Mouse (Mus musculus): ENCODE measurements around the gene Thbs1. TPM values are rescaled to one million over a fixed set of nuclear protein-coding genes. Genes with fewer than 3 reads are reported as not detected.

The Thbs1 gene
- polyA plus RNA-seq (2012; rRNA removed) = 28.7 and 34.3 TPM in 2 replicates

- DNase-seq (ENCODE audit: low spot score) = peak; percentile 79
These were observed at the start of gene Thbs1 for GRCm38 (mm10) chr2:118111488-118112131. TSS of gene Thbs1 (plus strand) at chr2:118111876.

DNA sequence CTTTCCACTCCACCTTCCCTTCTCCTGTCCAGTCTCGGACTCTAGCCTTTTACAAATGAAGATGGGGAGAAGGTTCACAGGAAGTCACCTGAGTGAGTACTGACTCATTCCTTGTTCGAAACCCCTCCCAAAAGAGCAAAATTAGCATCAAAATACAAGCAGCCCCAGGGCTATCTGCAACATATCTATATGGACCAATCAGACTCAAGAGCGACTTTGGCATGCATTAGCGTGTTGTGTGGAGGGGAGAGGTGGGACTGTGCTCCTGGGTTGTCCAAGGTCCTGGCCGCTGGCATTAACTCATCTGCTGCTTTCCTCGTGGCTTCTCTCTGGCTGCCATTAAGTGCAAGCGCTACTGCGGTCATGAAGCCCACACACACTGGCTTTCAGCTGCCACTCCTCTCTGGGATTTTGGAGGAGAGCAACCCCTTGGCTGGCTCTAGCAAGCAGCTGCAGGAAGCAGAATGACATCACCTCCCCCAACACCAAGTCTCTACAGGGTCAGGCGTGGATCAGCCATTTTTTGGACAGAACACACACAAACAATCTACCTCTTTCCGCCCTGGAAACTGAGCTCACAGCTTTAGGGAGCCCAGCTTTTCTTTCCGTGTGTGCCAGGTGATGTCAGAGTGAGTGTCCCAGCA, 47.4 kb upstream of the Thbs1 start:
- DNase-seq (ENCODE audit: low spot score) = no peak

- no peak for DNase-seq (ENCODE audit: low spot score)
These were observed 45.5 kb upstream of the Thbs1 start for GRCm38 (mm10) chr2:118066065-118066770.

- no peak for DNase-seq (ENCODE audit: low spot score)
These were observed 41.7 kb upstream of the Thbs1 start for GRCm38 (mm10) chr2:118069975-118070374.

DNA sequence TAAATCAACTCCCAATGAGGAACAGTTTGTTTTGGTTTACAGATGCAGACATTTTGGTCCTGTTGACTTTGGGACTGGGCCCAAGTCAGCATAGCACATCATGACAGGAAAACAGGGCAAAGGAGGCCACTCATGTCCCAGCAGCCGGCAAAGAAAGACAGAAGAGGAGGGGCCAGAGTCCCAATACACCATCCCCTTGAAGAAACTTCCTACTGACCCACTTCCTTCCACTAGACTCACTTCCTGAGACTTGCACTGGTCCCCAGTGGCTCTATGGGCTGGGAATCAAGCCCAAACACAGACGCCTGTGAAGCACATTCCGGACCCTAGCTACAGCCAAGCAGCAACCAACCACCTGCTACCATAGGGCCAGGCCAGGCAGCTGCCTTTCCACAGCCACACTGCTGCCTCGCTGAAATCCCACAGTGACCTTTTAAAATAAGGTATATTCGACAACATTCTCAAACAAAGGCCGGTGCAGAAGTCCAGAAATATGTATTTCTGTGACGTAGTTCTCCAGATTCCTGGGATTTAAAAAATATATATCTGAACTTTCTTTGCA, 38.8 kb upstream of the Thbs1 start:
- DNase-seq (ENCODE audit: low spot score) = no peak

DNA sequence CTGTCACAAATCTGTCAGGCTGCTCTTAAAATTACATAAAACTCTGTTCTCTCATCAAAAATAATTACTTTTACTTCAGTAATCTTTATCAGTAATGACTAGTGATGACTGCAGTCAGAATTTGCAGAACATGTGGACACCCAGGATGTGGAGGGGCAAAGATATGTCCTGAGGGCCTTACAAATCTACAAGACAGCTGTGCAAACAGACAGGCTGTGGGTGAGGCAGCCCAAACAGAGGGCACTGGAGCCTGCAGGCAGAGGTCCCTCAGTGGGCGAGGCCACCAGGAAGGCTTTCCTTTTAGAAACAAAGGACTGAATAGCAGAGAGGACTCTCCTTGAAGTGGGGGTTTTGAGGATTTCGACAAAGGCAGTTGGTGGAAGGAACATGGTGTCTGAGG, 37.6 kb upstream of the Thbs1 start:
- no peak for DNase-seq (ENCODE audit: low spot score)

GRCm38 (mm10) chr2:118075165-118075564, 36.5 kb upstream of the Thbs1 start:
- no peak for DNase-seq (ENCODE audit: low spot score)

DNA sequence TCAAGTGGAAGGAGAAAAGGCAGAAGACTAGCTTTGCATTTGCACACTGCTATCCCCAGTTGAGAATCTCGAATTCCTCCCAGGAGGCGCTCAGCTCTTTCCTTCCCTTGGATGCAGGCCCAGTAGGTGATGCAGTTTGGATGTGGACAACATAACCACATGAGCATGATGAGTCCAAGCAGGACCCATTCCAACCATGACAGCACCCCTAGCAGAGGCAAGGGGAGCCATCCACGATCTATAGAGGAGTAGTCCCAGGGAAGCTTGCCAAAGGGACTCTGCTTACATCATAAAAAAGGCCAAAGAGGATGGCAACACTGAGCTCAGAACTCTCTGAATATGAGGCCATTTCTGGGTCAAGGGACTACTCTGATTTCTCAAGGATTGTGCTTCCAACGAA, 32.5 kb upstream of the Thbs1 start:
- DNase-seq (ENCODE audit: low spot score) = no peak

DNA sequence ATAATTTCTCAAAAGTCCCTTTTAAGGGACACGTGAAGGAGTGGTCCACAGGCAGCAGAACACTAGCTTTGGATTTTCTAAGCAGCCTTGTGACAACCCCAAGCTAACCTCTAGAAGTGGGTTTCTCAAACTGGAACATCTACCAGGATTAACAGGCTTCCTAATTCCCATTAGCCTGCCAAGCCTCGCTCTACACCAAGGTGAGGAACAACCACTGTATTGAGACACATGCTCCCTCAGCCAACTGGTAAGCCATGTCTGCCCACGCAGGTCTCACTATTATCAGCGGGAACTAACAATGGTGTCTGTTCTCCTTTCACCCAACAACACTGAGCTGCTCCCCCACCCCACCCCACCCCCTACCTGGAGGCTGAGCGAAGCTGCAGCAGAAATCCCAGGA, 30.1 kb upstream of the Thbs1 start:
- DNase-seq (ENCODE audit: low spot score) = no peak

DNA sequence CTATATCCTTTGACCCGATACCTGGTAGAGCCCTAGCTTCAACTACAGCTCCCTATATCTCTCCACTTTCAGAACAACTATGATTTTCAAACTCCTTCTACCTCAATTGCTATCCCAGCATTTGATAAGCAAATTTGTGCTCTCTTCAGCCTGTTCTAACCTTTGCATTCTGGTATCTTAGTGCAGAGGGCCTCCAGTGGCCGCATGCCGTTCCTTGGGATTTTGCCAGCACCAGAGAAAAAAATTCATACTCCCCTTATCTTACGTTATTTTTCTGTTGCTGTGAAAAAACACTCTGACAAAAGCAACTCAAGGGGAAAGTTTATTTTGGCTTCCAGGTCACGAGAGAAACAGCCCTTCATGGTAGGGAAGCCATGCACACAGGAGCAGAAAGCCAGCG, 28.0 kb upstream of the Thbs1 start:
- no peak for DNase-seq (ENCODE audit: low spot score)

DNA sequence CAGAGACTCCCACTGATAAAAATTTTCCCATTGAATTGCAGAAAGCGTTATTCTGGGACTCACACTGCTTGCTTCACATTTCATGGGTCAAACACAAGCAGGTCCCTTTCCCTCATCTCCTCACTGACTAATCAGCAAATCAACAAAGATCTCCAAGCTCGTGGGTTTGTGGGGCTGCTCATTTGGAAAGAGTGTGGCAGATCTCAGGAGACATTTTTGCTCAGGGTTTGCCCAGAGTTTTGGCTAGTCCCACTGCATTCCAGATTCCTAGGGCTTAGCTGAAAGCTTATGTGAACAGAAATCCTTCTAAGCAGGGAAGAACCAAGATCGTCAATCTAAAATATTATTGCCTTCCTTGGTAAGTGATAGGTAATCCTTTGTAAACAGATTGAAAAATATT, 27.0 kb upstream of the Thbs1 start:
- DNase-seq (ENCODE audit: low spot score) = no peak

GRCm38 (mm10) chr2:118085647-118086046, 26.0 kb upstream of the Thbs1 start:
- no peak for DNase-seq (ENCODE audit: low spot score)

DNA sequence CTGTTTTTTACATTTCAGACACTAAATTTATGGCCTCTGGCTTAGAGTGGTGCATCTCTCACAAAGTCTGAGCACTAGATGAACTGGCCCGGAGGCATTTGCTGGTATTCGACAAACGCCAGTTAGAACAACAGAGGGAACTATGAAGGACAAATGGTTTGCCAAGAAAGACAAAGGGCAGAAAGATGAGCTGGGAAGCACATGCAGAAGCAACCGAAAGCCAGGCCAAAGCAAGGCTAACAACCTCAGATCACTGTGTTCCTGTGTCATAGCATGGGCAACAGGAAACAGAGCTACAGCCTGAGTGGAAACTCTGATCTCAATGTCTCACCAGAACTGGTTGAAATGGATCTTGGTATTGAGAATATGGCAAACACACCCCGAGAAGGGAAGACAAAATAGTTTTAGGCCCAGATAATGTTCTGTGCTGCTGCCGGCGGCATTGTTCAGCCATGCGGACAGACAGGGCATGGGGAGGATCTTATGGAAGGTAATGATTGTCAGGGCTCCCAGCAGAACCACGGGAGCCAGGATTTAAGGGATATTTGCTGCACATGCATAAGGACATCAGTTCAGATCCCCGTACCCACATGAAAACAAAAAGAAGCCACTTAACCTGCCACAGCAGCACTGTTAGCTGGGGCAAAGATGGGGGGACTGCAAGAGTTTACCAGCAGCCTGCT, 24.5 kb upstream of the Thbs1 start:
- no peak for DNase-seq (ENCODE audit: low spot score)

DNA sequence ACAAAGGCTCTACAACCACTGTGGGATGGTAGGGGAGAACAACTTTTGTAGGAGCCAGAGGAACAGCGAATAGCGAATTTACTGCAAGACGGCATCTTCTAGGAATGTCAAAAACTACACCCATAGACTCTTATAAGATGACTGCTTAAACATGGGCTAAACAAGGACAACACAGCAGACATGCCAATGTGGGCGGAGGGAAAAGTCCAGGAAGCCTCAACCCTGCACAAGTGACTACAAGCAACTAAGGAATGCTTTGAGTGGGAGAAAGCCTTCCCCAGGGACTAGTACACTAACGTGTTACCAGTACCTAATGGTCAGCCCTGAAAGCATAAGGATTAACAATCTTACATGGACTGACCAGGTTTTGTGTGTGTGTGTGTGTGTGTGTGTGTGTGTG, 20.4 kb upstream of the Thbs1 start:
- DNase-seq (ENCODE audit: low spot score) = no peak

DNA sequence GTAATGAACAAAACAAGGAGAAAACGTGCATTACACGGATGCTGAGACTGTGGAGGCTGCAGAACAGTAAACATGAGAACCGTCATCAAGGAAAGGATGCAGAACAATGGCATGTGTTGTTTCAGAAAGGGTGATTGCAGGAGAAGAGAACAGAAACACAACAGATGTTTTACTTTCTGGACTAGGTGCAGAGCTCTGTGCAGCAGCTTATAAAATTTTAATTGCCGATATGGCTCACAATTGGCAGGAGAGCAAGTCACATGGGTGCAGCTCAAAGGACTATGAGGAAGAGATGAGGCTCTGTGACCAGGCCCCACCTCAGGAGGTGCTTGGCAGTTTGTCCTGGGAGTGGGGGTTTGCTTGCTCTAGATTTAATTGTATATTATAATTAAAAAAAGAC, 12.6 kb upstream of the Thbs1 start:
- no peak for DNase-seq (ENCODE audit: low spot score)

DNA sequence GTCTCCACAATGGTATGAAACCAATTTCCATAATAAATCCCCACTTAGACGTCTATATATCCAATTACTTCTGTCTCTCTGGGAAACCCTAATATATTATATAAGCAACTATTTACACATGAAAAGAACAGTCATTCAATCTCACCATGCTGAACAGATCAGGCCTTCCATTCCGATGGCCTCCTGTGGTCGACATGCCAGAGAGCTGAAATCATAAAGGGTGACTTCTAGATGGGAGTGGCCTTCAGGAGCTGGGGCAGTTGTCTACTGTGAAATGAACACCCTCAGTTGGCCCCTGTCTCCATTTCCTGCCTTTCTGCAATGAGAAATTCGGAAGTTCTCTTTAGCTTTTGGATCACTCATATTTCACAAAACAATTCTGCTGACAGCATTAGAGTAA, 9.5 kb upstream of the Thbs1 start:
- DNase-seq (ENCODE audit: low spot score) = no peak

DNA sequence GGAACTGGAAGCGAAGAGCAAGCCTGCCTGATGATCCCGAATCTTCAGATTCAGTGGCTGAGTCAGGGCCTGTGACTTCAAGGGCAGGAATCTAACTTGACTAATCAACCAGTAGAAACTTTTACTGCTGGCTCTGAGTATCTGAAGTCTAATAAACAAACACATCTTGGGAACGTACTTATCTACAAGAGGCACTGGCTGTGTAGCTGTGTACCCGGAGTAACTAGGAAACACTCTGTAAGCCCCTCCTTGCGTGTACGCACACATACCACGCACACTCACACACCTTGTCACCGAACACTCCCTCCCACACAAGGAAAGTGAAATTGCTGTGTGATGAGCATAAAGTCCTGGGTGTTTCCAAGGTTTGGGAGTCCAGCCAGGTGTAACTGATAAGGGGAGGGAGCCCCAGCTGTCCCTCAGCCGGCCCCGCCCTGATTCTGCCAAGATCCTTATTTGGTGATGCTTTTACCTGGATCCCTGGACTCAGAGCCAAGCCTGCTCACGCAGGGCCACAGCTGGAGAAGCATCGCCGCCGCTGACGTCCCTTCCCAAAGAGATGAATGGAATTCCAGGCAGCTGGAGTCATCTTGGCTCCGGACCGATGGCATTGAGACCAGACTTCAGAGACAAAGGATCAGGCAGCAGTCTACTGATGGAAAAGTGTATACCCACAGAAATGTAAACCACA, 1.3 kb upstream of the Thbs1 start:
- no peak for DNase-seq (ENCODE audit: low spot score)

GRCm38 (mm10) chr2:118111116-118111487, 574 bp upstream of the Thbs1 start:
- DNase-seq (ENCODE audit: low spot score) = peak; percentile 74

DNA sequence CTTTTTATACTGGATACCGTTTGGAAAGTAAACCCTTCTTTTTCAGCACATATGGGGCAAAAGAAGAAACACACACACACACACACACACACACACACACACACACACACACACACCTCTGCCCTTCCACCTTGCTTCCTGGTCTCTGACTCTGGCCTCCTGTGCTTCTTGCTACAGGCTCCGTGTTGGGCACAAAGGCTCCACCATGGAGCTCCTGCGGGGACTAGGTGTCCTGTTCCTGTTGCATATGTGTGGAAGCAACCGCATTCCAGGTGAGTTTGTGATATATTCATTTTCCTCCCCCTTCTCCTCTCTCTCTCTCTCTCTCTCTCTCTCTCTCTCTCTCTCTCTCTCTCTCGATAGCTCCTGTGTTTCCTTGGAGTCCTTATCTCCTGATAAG, 762 bp downstream of the Thbs1 start:
- no peak for DNase-seq (ENCODE audit: low spot score)

DNA sequence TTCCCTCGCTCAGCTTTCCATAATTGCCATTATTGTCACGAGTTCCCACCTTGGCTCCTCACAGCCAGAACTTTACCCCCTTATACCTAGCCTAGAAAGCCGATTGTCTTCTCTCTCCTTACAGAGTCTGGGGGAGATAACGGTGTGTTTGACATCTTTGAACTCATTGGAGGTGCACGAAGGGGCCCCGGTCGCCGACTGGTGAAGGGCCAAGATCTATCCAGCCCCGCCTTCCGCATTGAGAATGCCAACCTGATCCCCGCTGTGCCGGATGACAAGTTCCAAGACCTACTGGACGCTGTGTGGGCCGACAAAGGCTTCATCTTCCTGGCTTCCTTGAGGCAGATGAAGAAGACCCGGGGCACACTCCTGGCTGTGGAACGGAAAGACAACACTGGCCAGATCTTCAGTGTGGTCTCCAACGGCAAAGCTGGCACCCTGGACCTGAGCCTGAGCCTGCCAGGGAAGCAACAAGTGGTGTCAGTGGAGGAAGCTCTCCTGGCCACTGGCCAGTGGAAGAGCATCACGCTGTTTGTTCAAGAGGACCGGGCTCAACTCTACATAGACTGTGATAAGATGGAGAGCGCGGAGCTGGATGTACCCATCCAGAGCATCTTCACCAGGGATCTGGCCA, 1.3 kb downstream of the Thbs1 start:
- no peak for DNase-seq (ENCODE audit: low spot score)

- DNase-seq (ENCODE audit: low spot score) = no peak
These were observed 2.3 kb downstream of the Thbs1 start for GRCm38 (mm10) chr2:118113808-118114524.

All from urinary bladder, adult 2 months (tissue).